Mouse (Mus musculus) embryo, embryonic 9.5 days (tissue): ENCODE results near the gene Hfe2.
"Not testable (repeated sequence)": the region's sequence is repeated elsewhere in the genome, so short reads cannot be mapped to it uniquely, and the experiment has no call there.

Experiments
- DNase-seq: peaks from one replicate; pipeline ENCODE4 v3.0.0-alpha.2; 2017; ENCODE audit errors: extremely low spot score

The Hfe2 gene

DNA sequence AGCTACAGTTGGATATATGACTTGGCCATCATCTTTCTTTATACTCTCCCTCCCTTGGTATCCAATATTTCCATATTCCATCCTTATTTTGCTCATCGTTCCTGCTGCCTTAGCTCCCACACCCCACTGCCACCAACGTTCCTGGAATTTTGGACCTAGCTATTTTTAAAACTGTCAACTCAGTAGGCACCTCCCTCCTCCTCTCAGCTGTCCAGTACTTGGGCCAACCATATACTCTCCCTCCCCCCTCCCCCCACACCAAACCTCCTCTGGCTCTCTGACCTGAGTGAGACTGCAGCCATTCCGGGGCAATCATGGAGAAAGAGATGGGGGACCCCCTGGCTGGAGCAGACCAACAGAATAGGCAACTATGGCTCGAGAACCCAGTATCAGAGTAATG, at the start of gene Hfe2:
Gene Hfe2, plus strand, starts transcription at position 259 of the 400 bp plus-strand sequence.
- no peak for DNase-seq

DNA sequence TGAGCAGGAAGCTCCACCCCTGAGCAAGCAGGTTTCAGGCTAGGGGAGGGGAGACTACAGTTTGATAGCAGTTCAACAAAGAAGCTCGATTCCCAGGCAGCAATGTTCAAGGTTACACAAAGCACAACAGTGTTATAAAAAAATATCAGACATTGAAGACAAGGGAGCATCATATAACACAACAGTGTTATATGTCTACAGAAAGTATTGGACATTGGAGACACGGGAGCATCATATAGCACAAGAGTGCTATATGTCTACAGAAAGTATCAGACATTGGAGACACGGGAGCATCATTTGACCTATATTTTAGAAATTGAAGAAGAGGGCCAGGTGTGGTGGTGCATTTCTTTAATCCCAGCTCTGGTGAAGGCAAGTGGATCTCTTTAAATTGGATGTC, 47.9 kb upstream of the Hfe2 start:
- DNase-seq = no peak

- no peak for DNase-seq
These were observed 47.4 kb upstream of the Hfe2 start for GRCm38 (mm10) chr3:96477558-96477957.

- DNase-seq = peak; percentile 61
These were observed 45.7 kb upstream of the Hfe2 start for GRCm38 (mm10) chr3:96479249-96479648.

- DNase-seq = no peak
These were observed 44.2 kb upstream of the Hfe2 start for GRCm38 (mm10) chr3:96480684-96481270.

DNA sequence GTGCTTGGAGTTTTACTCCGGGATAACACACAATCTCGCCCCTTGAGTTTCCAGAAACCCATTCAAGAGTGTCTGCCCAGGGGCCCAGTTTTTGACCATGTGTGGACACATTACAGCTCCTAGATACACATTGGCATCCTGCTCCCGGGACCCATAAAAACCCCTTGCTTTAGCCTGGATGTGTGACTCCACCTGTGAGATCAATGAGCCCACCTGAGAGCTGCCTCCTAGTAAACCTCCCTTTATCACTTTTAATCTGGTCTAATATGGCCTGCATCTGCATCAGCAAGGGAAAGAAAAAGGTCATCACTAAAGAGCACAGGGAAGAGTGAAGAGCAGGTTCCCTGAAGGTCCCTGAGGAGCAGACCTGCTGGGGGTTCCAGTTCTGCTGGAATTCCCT, 43.1 kb upstream of the Hfe2 start:
- DNase-seq = no peak

GRCm38 (mm10) chr3:96482451-96482850, 42.5 kb upstream of the Hfe2 start:
- no peak for DNase-seq

DNA sequence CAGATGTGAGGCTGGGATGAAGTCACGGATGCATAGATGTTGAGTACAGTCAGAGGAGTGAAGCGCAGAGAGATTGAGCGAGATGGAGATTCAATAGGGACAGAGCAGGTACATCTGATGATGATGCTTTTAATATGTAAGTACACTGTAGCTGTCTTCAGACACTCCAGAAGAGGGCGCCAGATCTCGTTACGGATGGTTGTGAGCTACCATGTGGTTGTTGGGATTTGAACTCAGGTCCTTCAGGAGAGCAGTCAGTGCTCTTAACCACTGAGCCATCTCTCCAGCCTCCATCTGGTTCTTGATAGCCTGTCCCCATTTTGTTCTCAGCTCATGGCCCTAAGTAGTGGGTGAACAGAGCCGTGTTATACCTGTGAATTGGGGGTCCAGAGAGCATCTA, 41.9 kb upstream of the Hfe2 start:
- not testable (repeated sequence) for DNase-seq

DNA sequence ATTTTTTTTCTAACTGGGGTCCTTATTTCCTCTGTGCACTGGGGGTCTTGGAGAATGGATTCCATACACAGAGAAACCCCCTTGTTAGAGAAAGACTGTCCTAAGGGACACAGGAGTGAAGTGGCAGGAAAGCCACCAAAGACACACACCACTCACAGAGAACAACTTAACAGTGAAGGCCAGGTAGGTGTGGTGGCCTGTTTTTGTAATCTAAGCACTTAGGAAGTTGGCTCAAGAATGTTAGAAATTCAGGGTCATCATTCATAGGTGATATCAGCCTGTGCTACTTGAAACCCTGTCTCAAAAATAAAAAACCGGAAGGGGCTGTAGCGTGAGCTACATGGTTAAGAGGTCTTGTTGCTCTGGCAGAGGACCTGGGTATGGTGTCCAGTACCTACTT, 41.0 kb upstream of the Hfe2 start:
- DNase-seq = no peak

- no peak for DNase-seq
These were observed 40.1 kb upstream of the Hfe2 start for GRCm38 (mm10) chr3:96484921-96485320.

GRCm38 (mm10) chr3:96485361-96485760, 39.6 kb upstream of the Hfe2 start:
- DNase-seq = no peak

DNA sequence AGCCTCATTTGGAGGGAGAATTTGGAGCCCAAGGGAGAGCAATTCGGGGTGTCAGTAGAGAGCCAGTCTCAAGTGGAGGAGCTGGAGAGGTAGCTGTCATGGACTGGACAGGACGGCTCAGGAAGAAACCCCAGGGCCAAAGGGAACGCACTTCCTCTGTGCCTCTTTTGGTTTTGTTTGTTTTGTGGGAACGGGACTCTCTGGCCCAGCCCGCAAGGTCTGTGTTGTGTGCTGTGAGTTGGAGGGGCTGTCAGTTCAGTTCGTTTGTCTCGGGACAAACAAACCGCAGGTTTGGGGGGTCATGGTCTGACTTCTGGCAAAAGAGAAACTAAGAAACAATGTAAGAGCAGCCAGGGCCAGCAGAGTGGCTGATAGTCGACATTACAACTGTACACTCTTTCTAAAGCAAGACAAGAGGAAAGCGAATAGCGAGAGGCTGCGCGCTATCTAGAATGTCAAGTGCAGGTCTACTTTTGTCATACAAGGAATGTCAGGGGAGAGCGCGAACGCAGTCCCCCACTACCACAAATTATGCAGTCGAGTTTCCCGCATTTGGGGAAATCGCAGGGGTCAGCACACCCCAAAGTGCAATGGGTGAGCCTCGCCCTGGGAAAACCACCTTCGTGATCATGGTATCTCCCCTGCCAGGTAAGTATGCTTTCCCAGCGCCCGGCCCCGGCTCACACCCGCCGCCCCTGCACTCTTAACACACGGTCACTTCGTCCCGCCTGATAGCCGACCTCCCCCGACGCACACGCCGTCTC, 38.7 kb upstream of the Hfe2 start:
- not testable (repeated sequence) for DNase-seq

DNA sequence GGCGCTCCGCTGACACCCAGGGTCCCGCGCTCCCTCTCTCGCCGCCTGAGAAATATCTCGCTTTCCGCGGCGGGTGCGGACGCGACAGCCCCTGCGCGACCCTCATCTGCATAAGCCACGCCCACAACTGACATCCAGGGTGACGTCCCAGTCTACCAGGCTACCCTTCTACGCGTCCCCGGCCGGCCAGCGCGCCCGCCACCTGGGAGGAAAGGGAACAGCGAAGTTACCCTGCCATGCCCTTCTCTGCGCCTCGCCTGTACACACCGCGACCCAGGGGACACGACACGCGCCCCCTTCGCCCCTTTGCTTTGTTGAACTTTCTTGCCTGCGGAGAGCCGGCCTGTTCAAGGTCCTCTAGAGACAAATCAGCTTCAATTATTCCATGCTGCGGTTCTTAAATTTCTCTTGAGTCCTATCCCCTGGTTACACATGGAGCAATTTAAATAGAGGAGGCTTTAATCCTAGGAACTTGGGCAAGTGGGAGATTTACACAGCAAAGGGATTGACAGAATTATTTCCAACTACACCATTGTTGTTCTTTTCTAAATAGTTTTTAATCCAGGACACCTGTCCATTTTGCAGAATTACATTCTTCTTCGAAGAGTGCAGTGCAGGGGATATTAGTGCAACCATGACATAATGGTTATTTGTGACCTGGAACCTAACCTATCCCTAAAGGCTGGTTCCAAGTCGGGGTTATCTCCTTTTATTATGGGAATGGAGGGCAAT, 38.0 kb upstream of the Hfe2 start:
- DNase-seq = not testable (repeated sequence)

- DNase-seq = peak; percentile 61
These were observed 37.2 kb upstream of the Hfe2 start for GRCm38 (mm10) chr3:96487596-96488289.

DNA sequence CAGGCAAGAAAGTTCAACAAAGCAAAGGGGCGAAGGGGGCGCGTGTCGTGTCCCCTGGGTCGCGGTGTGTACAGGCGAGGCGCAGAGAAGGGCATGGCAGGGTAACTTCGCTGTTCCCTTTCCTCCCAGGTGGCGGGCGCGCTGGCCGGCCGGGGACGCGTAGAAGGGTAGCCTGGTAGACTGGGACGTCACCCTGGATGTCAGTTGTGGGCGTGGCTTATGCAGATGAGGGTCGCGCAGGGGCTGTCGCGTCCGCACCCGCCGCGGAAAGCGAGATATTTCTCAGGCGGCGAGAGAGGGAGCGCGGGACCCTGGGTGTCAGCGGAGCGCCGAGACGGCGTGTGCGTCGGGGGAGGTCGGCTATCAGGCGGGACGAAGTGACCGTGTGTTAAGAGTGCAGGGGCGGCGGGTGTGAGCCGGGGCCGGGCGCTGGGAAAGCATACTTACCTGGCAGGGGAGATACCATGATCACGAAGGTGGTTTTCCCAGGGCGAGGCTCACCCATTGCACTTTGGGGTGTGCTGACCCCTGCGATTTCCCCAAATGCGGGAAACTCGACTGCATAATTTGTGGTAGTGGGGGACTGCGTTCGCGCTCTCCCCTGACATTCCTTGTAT, 36.6 kb upstream of the Hfe2 start:
- DNase-seq = not testable (repeated sequence)

DNA sequence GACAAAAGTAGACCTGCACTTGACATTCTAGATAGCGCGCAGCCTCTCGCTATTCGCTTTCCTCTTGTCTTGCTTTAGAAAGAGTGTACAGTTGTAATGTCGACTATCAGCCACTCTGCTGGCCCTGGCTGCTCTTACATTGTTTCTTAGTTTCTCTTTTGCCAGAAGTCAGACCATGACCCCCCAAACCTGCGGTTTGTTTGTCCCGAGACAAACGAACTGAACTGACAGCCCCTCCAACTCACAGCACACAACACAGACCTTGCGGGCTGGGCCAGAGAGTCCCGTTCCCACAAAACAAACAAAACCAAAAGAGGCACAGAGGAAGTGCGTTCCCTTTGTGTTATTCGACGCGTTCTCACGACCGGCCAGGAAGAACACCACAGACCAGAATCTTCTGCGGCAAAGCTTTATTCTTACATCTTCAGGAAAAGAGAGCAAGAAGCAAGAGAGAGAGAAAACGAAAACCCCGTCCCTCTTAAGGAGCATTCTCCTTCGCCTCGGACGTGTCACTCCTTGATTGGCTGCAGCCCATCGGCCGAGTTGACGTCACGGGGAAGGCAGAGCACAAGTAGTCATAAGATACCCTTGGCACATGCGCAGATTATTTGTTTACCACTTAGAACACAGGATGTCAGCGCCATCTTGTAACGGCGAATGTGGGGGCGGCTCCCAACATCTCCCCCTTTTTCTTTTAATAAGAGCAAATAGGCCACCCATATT, 35.9 kb upstream of the Hfe2 start:
- DNase-seq = not testable (repeated sequence)

DNA sequence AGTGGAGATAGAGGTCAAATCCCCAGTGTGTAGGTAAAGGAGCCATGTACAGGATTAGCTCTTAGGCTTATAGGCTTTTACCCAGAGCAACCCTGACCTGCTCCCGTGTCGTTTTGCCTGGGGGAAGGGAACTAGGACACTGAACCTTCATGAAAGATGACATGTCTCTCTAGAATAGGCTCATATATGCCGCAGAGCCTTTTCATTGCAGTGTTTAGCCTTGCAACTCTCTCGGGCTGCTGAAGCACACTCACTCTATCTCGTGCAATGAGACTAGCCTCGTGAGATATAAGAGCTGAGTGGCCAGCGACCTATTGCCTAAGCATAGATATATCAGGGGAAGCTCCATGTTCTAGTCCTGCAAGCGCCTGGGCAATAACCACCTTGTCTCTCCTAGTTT, 35.3 kb upstream of the Hfe2 start:
- DNase-seq = not testable (repeated sequence)

GRCm38 (mm10) chr3:96494456-96494855, 30.5 kb upstream of the Hfe2 start:
- DNase-seq = not testable (repeated sequence)

- DNase-seq = no peak
These were observed 30.1 kb upstream of the Hfe2 start for GRCm38 (mm10) chr3:96494912-96495311.

- no peak for DNase-seq
These were observed 29.3 kb upstream of the Hfe2 start for GRCm38 (mm10) chr3:96495490-96496210.
